Mouse (Mus musculus) left cerebral cortex, postnatal 10 days (tissue): ENCODE measurements at regions not wholly inside any gene's neighbourhood (a gene's known extent, or its start where the extent isn't known, plus 50 kb on each side); places are given as distances from the start of the nearest gene placed in this dataset.

ENCODE experiments used
- DNase-seq, 2 experiments: peaks; one replicate each; pipeline ENCODE4 v3.0.0; 2021 to 2022; ENCODE audit warnings: low spot score in 2 of 2, mixed read lengths in 1 of 2; ENCODE audit errors: extremely low spot score in 1 of 2
- intact Hi-C: fragments of 180-260 bp; cut with DNase I; formaldehyde crosslinking; loops from one replicate; pipeline ENCODE4 v1.15.1; 2025

DNA sequence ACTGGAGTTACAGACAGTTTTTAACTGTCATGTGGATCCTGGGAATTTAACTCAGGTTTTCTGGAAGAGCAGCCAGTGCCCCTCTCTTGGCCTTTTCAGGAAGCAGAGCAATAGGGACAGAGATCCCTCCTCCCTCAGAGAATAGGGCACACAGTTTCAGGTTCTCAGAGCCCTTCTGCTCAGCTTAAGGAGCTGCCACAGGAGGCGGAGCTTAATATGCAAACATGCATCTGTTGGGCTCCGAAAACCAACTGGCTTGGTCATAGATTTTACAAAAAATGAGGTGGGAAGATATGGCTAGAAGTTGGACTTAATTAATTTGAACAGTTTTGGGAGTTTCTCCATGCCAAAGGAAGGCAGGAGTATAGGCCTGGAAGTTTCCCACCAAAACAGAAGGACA, 61.9 kb upstream of the Znrf2 start:
- DNase-seq = no peak
- intact Hi-C loops = no loop called here

DNA sequence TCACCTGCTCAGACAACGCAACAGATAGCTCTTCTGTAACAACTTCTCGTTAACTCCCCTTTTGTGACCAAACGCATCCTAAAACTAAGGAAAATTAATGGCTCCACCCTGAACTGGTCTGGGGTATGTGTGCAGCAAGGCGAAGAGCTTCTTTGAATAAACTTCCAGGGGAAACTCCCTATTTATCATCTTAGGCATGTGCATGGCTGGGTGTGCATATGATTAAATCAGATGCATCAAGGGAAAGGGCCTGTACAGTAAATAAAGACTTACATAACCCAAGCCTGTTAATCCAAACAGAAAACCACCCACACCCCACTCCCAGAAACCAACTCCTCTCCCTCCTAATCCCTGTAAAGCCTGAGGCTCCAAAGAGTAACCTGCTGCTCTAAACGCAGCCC, 59.2 kb upstream of the Znrf2 start:
- no peak for DNase-seq
- intact Hi-C loops = no loop called here

DNA sequence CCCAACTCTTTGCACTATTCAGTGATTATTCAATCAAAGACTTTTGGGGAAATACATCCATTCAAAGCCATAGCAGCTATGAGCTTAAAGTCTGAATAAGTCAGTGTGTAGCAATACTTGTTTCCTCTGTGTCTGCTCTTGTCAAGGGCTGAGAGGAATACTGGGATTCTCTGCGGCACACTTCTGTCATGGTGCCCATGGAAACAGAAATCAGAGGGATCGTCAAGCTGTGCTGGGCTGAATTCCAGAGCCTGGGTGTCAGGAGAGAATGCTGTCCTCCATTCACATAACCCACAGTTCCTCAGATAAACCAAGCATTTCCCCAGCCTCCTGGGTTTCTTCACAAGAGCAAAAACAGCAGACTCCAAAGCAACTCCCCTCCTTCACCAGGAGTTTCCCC, 58.6 kb upstream of the Znrf2 start:
- DNase-seq = peak; percentile 74 to 78
- intact Hi-C loops = no loop called here

DNA sequence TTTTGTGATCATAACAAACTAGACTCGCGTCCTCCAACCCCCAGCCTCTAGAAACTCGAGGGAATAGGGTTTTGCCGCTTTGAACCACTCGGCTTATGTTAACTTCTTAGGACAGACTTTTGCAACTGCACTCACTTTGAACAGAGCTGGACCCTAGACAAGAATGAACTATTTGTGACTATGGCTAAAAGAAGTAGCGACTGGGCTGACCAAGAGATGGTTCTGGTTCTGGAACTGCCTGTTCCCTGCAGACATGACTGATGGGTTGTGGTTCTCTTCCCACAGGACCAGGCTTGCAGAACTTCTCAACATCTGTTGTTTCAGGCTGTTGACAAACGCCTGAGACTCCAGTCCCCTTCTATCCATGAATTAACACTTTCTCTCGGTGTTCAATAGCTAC, 57.5 kb upstream of the Znrf2 start:
- intact Hi-C loops = no loop called here
- DNase-seq = no peak

DNA sequence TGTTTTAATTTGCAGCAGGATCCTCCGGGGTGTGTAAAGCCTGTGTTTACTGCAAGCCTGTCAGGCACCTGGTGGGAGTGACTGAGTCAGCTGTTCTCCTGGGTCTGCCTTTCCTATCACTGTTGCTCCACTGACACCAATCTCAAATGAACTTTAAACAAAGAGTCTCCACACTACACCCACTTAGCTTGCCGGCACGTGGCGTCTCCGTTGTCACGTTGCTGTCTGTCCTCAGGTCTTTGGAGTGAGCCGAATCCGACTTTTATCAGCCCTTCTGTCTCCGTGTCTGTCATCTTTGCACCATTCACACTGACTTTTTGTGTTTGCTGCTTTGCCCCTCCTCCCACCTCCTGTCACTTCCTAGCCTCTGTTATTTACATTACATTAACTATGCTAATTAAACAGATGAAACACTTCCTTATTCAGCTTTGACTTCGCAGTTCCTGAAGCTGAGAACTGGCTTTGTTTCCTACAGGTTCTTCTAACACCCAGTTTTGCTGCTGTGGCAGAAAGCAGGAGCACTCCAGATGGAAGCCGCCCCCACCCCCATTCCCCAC, 56.7 kb upstream of the Znrf2 start:
- intact Hi-C loops = no loop called here
- peak in 1 of 2 experiments; percentile 32 for DNase-seq

DNA sequence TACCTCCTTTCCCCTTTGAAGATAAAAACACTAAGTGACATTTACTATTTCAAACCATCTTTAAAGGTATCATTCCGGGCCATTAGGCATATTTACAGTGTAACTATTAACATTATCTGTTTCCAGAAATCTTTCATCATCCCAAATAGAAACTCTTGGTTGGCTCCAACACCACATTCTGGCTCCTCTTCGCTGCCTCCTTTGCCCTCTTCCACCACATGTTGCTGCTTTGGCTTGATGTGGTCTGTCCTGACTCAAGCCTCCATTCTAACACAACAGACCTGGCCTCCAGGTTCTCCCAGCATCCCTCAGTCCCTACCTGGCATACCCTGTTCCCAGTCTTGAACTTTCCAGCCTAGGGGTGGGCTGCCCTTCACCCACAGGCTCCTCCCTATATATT, 56.2 kb upstream of the Znrf2 start:
- intact Hi-C loops = no loop called here
- no peak for DNase-seq

DNA sequence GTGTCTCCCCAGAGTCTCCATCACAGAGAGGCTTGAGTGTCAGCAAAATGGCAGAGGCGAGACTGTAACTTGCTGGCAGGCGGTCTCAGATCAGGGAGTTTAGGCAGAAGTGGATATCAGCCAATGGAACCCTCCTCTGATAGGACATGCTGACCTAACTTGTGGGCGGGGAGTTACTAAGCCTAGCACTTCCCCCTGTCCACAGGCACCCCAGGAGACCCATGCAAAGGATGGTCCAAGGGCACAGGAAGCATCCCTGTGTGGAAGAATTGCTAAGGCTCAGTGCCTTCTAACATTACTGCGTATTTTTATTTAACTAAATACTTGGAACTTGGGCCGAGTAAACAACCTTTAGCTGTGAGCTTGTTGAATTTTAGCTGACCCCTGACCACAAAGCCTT, 54.7 kb upstream of the Znrf2 start:
- intact Hi-C loops = no loop called here
- no peak for DNase-seq

DNA sequence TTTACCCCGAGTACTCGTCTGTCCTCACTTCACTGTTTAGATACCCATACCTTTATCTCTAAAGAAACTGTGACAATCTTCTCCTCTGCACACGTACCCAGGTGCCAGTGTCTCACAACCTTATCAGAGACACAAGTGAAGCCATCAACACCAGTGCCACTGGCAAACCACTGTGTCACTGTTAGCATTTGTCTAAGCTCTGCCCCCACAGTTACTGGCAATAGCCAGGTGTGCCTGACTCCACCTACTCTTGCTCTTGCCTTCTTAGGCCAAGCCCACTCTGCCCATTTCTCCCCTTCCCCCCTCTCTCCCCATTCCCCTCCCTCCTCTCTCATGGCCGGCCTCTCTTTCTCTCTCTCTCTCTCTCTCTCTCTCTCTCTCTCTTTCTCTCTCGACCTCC, 54.2 kb upstream of the Znrf2 start:
- no peak for DNase-seq
- intact Hi-C loops = no loop called here

DNA sequence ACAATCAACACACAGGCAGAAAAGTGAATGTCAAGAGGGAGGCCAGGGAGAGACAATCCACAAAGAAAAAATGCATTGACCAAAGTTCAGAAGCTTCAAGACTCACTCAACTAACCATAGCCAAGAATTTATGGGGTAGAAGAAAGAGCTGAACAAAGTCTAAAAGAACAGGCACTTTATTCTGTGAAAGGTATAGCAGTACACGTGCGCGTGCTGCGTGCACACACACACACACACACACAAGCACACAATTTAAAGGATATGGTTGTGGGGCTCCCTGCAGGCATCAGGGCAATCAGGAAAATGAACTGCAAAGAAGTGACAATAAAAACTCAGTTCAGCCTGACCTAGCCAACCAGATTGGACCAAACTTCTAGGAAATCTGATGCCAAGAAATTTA, 53.0 kb upstream of the Znrf2 start:
- no peak for DNase-seq
- intact Hi-C loops = no loop called here

DNA sequence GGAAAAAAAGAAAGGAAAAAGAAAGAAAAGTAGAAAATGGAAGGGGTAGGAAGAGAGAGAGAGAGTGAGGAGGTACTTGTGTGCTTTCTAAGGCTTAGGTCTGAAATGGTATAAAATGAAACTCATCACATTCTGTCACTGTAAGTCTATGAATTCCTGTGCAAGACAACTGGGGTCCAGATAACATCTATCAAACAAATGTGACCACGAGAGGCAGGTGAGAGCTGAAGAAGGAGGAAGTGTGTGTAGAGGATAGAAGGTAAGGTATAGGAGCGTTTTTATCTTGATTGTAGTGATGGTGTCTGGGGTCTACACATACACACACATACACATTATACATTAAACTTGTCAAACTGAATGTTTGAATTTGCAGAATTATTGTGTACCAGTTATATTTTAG, 51.0 kb upstream of the Znrf2 start:
- intact Hi-C loops = no loop called here
- DNase-seq = no peak

DNA sequence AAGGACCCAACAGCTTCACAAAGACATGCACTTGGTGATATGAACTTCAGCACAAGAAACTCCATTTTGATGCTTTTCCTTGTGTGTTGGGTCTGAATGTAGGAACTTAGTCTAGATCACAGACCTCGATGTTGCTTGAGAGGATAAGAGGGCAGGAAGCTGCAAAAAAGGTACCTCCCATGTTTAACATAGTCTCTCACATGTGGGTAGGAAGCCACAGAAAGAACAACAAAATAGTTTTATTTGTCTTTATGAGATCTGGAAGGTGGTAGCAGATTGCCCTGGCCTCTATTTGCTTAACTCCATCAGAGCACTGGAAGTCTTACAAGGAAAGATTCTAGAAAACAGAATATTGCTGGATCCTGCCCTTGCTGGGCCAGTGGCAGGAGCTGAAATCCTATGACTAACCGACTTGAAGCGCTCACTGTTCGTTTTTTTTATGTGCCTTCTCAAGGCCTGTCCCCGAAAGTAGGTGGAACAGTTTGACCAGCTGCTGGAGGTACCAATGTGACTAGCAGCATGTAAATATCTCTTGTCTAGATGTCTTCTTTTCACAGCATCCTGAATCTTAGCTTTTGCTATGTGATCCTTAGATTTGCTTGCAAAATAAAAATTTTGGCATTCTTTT, 50.1 kb upstream of the Znrf2 start:
- DNase-seq = no peak
- intact Hi-C loops = no loop called here
